Mouse (Mus musculus): Measurements from ENCODE around the gene Rbfox3. TPM values are rescaled to one million over a fixed set of nuclear protein-coding genes. Genes with fewer than 3 reads are reported as not detected.
A peak's percentile ranks its signal among the peaks of the same experiment; 100 is the strongest.

Rbfox3 gene
- polyA plus RNA-seq, 1 experiment from 2014 or later: 31.7 TPM

DNA sequence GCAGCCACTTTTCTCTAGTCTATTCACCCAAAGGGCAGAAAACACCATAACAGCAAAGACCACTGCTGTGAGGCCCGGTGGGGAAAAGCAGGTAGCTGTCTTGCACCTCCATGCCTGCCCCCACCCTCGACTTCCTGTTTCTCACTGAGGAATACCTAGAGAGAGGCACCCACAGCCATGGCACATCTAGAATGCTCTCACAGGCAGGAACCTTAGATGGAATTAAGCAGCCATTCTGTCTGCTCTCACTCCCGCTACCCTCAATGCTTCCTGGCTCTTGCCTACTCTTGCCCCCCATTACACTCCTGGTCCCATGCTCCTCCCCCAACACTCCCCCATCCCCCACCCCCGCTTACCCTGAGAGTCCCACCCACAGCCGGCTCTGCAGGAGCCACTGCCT, 20.9 kb downstream of the Rbfox3 start:
- Histone ChIP-seq H3K4me3 (replicated peaks; ENCODE audit: low read depth, low read length) (no peak overlapping the region), H3K36me3 (ENCODE audit: control insufficient read depth, insufficient read depth, low read length) (no peaks in the 10 kb centered on the region), H3K9me3 (ENCODE audit: control insufficient read depth, low read length) (no peaks in the 10 kb centered on the region), H3K9ac (replicated peaks; ENCODE audit: low read length) (no peak overlapping the region), H3K4me2 (ENCODE audit: low read length) (no peak overlapping the region; the same call in 1 of the 2 replicates), H3K27ac (replicated peaks; ENCODE audit: low read depth, low read length) (peak overlapping the region; percentile 68; the same call in 1 of the 2 replicates), H3K4me1 (ENCODE audit: control insufficient read depth, insufficient read depth, low read length) (peaks cover 8% of the 10 kb centered on the region; the same call in 1 of the 2 replicates), H3K27me3 (ENCODE audit: control insufficient read depth, insufficient read depth, low read length) (no peaks in the 10 kb centered on the region)
- ATAC-seq (ENCODE audit: low FRiP score, low TSS enrichment) (no peak), DNase-seq (no peak)
- WGBS: 53% methylated on average over 5 of the region's 5 CpGs

DNA sequence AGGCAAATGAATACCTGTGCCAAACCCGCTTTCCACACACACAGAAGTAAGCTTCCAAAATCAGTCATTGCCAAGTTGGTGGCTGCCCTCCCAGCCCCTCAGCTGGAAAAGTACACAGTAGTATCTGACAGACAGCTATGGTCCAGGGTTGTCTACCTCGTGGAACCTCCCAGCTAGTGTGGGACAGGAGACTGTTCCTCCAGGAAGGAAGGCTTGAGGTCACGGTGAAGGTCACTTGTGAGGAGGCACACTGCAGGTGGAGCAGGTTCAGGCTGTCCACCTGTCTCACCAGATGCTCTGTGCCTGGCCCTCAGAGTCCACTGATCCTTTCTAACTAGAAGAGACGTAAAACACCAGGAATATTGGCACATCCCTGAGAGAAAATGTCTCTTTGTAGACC, 21.9 kb downstream of the Rbfox3 start:
- DNase-seq: no peak
- H3K4me3 ChIP-seq (replicated peaks; ENCODE audit: low read depth, low read length): no peak overlapping the region
- H3K9me3 ChIP-seq (ENCODE audit: control insufficient read depth, low read length): no peaks in the 10 kb centered on the region
- no peak for ATAC-seq (ENCODE audit: low FRiP score, low TSS enrichment)
- H3K9ac ChIP-seq (replicated peaks; ENCODE audit: low read length): no peak overlapping the region
- H3K4me1 ChIP-seq (ENCODE audit: control insufficient read depth, insufficient read depth, low read length): 0 out of 2 replicates have a peak, but pooled peaks cover 8% of the 10 kb centered on the region
- H3K4me2 ChIP-seq (ENCODE audit: low read length): no peak overlapping the region
- H3K36me3 ChIP-seq (ENCODE audit: control insufficient read depth, insufficient read depth, low read length): no peaks in the 10 kb centered on the region
- whole genome bisulfite sequencing: 88% methylated on average over 4 of the region's 4 CpGs
- no peak overlapping the region for H3K27ac ChIP-seq (replicated peaks; ENCODE audit: low read depth, low read length)
- no peaks in the 10 kb centered on the region for H3K27me3 ChIP-seq (ENCODE audit: control insufficient read depth, insufficient read depth, low read length)

DNA sequence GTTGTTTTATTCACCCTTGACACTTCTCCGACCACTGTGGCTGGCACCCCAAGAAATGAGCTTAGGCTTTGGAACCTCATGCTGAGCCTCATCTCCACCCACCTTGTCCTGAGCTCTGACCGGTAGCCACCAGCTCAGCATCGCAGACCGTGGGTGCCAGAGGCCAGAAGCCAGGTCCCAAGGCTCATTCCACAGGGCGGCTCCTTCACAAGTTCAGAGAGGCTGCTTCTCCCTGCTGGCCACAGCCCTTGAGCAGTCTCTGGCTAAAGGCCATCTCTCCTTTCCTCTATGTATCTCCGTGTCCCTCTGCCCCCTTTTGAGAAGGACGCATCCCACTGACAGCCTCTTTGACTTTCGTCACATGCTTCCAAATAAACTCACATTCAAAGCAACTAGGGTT, 23.0 kb downstream of the Rbfox3 start:
- no peak overlapping the region for H3K4me2 ChIP-seq (ENCODE audit: low read length)
- no peaks in the 10 kb centered on the region for H3K27me3 ChIP-seq (ENCODE audit: control insufficient read depth, insufficient read depth, low read length)
- DNase-seq (no peak), ATAC-seq (ENCODE audit: low FRiP score, low TSS enrichment) (no peak)
- H3K36me3 ChIP-seq (ENCODE audit: control insufficient read depth, insufficient read depth, low read length): no peaks in the 10 kb centered on the region
- H3K4me3 ChIP-seq (replicated peaks; ENCODE audit: low read depth, low read length): no peak overlapping the region
- no peak overlapping the region for H3K9ac ChIP-seq (replicated peaks; ENCODE audit: low read length)
- 83% methylated on average over 8 of the region's 8 CpGs for WGBS
- 0 out of 2 replicates have a peak, but pooled peaks cover 8% of the 10 kb centered on the region for H3K4me1 ChIP-seq (ENCODE audit: control insufficient read depth, insufficient read depth, low read length)
- H3K27ac ChIP-seq (replicated peaks; ENCODE audit: low read depth, low read length): no peak overlapping the region
- H3K9me3 ChIP-seq (ENCODE audit: control insufficient read depth, low read length): no peaks in the 10 kb centered on the region

DNA sequence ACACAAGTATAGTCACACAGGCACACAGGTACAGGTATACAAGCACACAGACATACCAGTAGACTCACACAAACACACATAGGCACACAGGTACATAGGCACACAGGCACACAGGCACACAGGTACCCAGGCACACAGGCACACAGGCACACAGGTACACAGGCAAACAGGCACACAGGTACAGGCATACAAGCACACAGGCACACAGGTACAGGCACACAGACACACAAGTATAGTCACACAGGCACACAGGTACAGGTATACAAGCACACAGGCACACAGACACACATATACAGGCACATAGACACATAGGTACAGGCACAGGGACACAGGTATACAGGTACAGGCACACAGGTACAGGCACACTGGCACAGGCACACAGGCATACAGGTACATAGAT, 24.2 kb downstream of the Rbfox3 start:
- no peak for DNase-seq
- Histone ChIP-seq H3K36me3 (ENCODE audit: control insufficient read depth, insufficient read depth, low read length) (no peaks in the 10 kb centered on the region), H3K9me3 (ENCODE audit: control insufficient read depth, low read length) (no peaks in the 10 kb centered on the region), H3K9ac (replicated peaks; ENCODE audit: low read length) (no peak overlapping the region), H3K4me1 (ENCODE audit: control insufficient read depth, insufficient read depth, low read length) (0 out of 2 replicates have a peak, but pooled peaks cover 12% of the 10 kb centered on the region), H3K27ac (replicated peaks; ENCODE audit: low read depth, low read length) (no peak overlapping the region), H3K4me3 (replicated peaks; ENCODE audit: low read depth, low read length) (no peak overlapping the region), H3K4me2 (ENCODE audit: low read length) (no peak overlapping the region), H3K27me3 (ENCODE audit: control insufficient read depth, insufficient read depth, low read length) (no peaks in the 10 kb centered on the region)
- ATAC-seq (ENCODE audit: low FRiP score, low TSS enrichment): no peak

DNA sequence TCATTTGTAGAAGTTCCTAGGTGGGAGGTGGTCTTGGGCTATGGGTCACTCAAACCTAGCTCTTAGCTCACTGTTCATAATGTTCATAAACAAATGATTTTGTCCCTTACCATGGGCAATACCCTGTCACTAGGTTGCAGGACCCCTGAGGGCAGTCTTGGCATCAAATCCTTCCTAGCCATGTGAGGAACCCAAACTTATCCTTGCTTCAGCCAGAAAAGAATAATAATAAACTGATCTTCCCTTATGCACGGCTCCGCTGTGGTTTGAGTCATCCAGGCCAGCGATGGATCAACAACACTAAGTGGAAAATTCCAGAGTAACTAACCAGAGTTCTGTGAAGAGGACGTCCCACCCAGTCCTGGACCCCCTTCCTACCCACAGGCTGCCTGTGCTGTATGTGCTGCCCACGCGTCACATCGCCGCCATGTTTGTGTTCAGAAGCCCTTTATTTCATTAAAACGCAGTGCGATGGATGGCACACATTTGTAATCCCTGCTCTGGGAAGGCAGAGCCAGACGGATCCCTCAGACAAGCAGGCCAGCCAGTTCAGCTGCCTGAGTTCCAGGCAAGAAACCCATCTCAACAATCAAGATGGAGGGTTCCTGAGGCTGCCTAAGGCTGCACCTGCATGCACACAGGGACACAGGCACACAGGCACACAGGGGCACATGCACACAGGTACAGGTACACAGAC, 25.0 kb downstream of the Rbfox3 start:
- no peaks in the 10 kb centered on the region for H3K27me3 ChIP-seq (ENCODE audit: control insufficient read depth, insufficient read depth, low read length)
- 92% methylated on average over 11 of the region's 11 CpGs for WGBS
- H3K4me2 ChIP-seq (ENCODE audit: low read length): no peak overlapping the region
- no peaks in the 10 kb centered on the region for H3K36me3 ChIP-seq (ENCODE audit: control insufficient read depth, insufficient read depth, low read length)
- peaks cover 20% of the 10 kb centered on the region for H3K4me1 ChIP-seq (ENCODE audit: control insufficient read depth, insufficient read depth, low read length)
- H3K9me3 ChIP-seq (ENCODE audit: control insufficient read depth, low read length): no peaks in the 10 kb centered on the region
- H3K27ac ChIP-seq (replicated peaks; ENCODE audit: low read depth, low read length): no peak overlapping the region
- ATAC-seq (ENCODE audit: low FRiP score, low TSS enrichment): no peak
- DNase-seq: no peak
- H3K9ac ChIP-seq (replicated peaks; ENCODE audit: low read length): no peak overlapping the region
- no peak overlapping the region for H3K4me3 ChIP-seq (replicated peaks; ENCODE audit: low read depth, low read length)

DNA sequence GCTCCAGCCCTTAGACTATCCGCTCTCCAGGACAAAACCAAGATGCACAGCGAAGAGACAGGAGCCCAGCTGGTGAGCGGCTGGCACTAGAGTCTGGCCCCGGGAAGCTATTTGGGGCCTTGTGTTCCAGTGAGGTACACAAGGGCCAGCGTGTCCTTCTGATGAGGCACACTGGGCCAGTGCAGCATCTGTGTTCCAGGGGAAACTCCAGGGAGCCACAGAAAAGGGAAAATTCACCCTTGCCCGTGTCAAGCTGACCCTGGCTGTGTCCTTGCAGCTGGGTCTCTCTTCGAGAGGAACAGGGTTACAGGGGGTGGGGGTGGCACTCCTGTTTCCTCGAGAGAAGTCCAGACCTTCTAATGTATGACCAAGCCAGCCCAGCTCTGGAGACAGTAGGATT, 25.8 kb downstream of the Rbfox3 start:
- Histone ChIP-seq H3K9ac (replicated peaks; ENCODE audit: low read length) (no peak overlapping the region), H3K36me3 (ENCODE audit: control insufficient read depth, insufficient read depth, low read length) (no peaks in the 10 kb centered on the region), H3K4me3 (replicated peaks; ENCODE audit: low read depth, low read length) (no peak overlapping the region), H3K27me3 (ENCODE audit: control insufficient read depth, insufficient read depth, low read length) (no peaks in the 10 kb centered on the region), H3K4me2 (ENCODE audit: low read length) (no peak overlapping the region), H3K27ac (replicated peaks; ENCODE audit: low read depth, low read length) (no peak overlapping the region), H3K9me3 (ENCODE audit: control insufficient read depth, low read length) (no peaks in the 10 kb centered on the region), H3K4me1 (ENCODE audit: control insufficient read depth, insufficient read depth, low read length) (peaks cover 18% of the 10 kb centered on the region)
- no peak for DNase-seq
- WGBS: 80% methylated on average over 8 of the region's 8 CpGs
- no peak for ATAC-seq (ENCODE audit: low FRiP score, low TSS enrichment)

DNA sequence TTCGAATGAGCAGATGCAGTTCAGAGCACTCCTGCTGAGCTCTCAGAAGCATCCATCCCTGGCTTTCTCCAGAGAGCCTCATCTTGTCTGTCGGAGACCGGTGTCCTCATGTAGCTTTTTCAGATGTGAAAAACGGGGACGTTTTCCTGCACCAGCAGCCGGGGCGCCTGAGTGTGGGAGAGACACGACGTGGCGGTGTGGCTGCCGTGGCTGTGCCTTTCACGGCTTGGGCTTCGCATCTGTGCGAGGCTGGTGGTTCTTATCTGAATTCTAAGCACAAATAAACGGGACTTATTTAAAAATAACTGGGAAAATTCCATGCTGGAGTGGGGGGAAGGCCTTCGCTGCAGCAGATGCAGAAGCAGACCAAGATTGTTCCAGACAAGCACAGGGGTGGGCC, 26.3 kb downstream of the Rbfox3 start:
- H3K4me3 ChIP-seq (replicated peaks; ENCODE audit: low read depth, low read length): no peak overlapping the region

DNA sequence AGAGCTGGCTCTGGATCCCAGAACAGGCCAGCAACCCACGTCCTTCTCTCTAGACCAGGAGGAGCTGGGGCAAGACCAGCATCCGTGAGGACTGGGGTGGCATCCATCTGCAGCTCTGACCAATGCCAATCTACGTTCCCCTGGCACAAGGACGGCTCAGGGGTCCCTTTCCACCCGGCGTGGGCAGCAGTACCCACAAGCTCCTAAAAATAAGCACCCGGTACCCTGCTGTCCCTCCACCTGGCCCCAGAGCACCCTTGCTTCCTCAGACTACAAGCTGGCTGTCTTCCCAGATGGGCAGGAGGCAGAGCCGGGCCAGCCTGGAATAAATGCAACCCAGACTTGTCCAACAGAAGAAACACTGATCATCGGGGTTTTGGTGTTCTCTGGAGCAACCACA, 28.3 kb downstream of the Rbfox3 start:
- Histone ChIP-seq H3K27ac (replicated peaks; ENCODE audit: low read depth, low read length) (no peak overlapping the region), H3K4me1 (ENCODE audit: control insufficient read depth, insufficient read depth, low read length) (peaks cover 20% of the 10 kb centered on the region), H3K4me3 (replicated peaks; ENCODE audit: low read depth, low read length) (no peak overlapping the region), H3K36me3 (ENCODE audit: control insufficient read depth, insufficient read depth, low read length) (no peaks in the 10 kb centered on the region), H3K27me3 (ENCODE audit: control insufficient read depth, insufficient read depth, low read length) (no peaks in the 10 kb centered on the region), H3K4me2 (ENCODE audit: low read length) (no peak overlapping the region), H3K9me3 (ENCODE audit: control insufficient read depth, low read length) (no peaks in the 10 kb centered on the region), H3K9ac (replicated peaks; ENCODE audit: low read length) (no peak overlapping the region)
- 78% methylated on average over 9 of the region's 9 CpGs for WGBS
- ATAC-seq (ENCODE audit: low FRiP score, low TSS enrichment): no peak
- DNase-seq: no peak

More for the DNA sequence above, 26.3 kb downstream of the Rbfox3 start:
- Histone ChIP-seq H3K36me3 (ENCODE audit: control insufficient read depth, insufficient read depth, low read length) (no peaks in the 10 kb centered on the region), H3K4me2 (ENCODE audit: low read length) (no peak overlapping the region), H3K27ac (replicated peaks; ENCODE audit: low read depth, low read length) (no peak overlapping the region), H3K4me1 (ENCODE audit: control insufficient read depth, insufficient read depth, low read length) (peaks cover 20% of the 10 kb centered on the region), H3K9ac (replicated peaks; ENCODE audit: low read length) (no peak overlapping the region), H3K9me3 (ENCODE audit: control insufficient read depth, low read length) (no peaks in the 10 kb centered on the region), H3K27me3 (ENCODE audit: control insufficient read depth, insufficient read depth, low read length) (no peaks in the 10 kb centered on the region)
- 90% methylated on average over 16 of the region's 16 CpGs for WGBS
- no peak for DNase-seq
- ATAC-seq (ENCODE audit: low FRiP score, low TSS enrichment): no peak

DNA sequence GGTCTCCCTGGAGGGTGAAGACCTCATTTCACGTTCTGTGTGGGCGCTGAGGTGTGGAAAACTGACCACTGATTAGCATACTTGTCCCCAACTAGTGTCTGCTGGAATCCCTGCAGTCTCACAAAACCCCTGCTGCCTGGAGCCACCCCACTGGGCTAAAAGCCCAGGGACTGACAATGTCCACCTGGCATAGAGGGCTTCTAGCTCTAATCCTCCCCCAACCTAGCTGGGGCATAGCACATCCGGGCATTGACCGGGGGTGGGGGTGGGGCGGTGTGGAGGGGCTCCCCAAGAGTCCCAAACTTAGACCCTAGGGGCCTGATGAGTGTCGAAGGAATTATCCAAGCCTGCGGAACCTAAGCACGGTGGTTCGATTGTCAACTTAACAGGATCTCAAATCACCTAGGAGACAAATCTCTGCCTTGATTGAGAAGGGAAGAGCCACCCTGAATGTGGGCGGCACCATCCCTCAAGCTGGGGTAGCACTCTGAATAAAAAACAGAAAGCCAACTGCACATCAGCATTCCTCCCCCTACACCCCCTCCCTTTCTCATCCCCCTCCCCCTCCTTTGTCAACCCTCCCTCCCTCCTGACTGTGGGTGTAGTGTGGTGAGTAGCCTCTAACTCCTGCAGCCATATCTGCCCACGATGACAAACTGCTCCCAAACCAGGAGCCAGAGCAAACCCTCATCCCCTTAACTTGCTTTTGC, 29.5 kb downstream of the Rbfox3 start:
- Histone ChIP-seq H3K27ac (replicated peaks; ENCODE audit: low read depth, low read length) (peak overlapping the region; percentile 32; the same call in 1 of the 2 replicates), H3K27me3 (ENCODE audit: control insufficient read depth, insufficient read depth, low read length) (no peaks in the 10 kb centered on the region), H3K4me1 (ENCODE audit: control insufficient read depth, insufficient read depth, low read length) (peaks cover 20% of the 10 kb centered on the region), H3K9ac (replicated peaks; ENCODE audit: low read length) (no peak overlapping the region), H3K4me2 (ENCODE audit: low read length) (no peak overlapping the region), H3K36me3 (ENCODE audit: control insufficient read depth, insufficient read depth, low read length) (no peaks in the 10 kb centered on the region), H3K4me3 (replicated peaks; ENCODE audit: low read depth, low read length) (no peak overlapping the region), H3K9me3 (ENCODE audit: control insufficient read depth, low read length) (no peaks in the 10 kb centered on the region)
- peak; percentile 37; the same call in 1 of the 2 replicates for ATAC-seq (ENCODE audit: low FRiP score, low TSS enrichment)
- 3% methylated on average over 11 of the region's 11 CpGs for WGBS
- DNase-seq: peak; percentile 49
